Mouse (Mus musculus) megakaryocyte, embryonic 14.5 days (primary cell): Measurements from ENCODE around the gene 1600014C23Rik.

Experiments used
- FLI1 ChIP-seq: IDR thresholded peaks from 2 replicates; pipeline ENCODE4 v1.6.1; 2012; ENCODE audit warnings: low read length, inconsistent platforms, mixed read lengths
- GATA1 ChIP-seq: IDR thresholded peaks from 3 replicates; pipeline ENCODE4 v1.6.1; 2012; ENCODE audit warnings: mixed read lengths, low read length, inconsistent platforms, borderline replicate concordance

DNA sequence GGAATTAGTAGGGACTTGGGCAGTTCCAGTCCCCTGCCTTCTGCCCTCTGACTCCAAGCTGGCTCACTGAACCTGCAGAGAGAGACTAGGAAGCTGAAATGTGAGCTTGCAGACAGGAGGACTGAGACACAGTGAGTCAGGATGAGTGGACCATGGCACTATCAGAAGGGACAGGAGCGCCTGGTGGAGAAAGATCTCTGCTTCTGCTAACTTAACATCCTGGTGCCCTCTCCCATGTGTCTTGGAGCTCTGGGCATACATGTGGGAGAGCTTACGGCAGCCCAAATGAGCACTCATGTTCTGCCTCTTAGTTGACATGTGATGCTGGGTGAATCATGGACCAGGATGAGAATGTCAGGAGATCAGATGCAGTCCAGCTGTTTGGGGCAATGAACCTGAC is 12.0 kb upstream of the 1600014C23Rik start:
- TF ChIP-seq GATA1 (peak; percentile 37; the same call in 1 of the 3 replicates), FLI1 (no peak)
